Comparison of ENCODE assay signal across 10 mouse cellular contexts in genomic region chr4:124986739-124987710, GRCm38 (mm10). TPM values are rescaled to one million over a fixed set of nuclear protein-coding genes. Genes with fewer than 3 reads are reported as not detected.
DNase-seq lines count a peak whose midpoint lies in the region; ATAC-seq and TF ChIP-seq lines count a peak whose summit lies in the region.
"Had no signal": no experiment of that assay in that cellular context is flagged by ENCODE, and none has a peak within 500 bp of the region (broad histone marks: within the 10 kb centered on the region; RNA-seq: fewer than 3 reads in every experiment).

No protein-coding gene starts in this region.

- peak overlapping the region; percentile 59 for H3K9ac ChIP-seq in forebrain, embryonic 11.5 days (ENCODE audit: low read length)
- H3K9ac ChIP-seq in limb, embryonic 13.5 days: peak overlapping the region; percentile 61

- H3K36me3 ChIP-seq in forebrain, embryonic 11.5 days (ENCODE audit: control insufficient read depth, insufficient read depth, low read length): no peaks in the 10 kb centered on the region
- H3K36me3 ChIP-seq in limb, embryonic 13.5 days: no peaks in the 10 kb centered on the region

- no peak for TF ChIP-seq POLR2A in lung, adult 2 months (IDR thresholded peaks at IDR 0.05; ENCODE audit: borderline replicate concordance, extremely low read depth, low read depth, low read length)
- no peak for TF ChIP-seq POLR2A in olfactory bulb, adult 2 months (IDR thresholded peaks at IDR 0.05; ENCODE audit: insufficient read depth, low read depth, low read length)

- H3K4me2 ChIP-seq in forebrain, embryonic 11.5 days (ENCODE audit: low read depth, low read length, severe bottlenecking): peak overlapping the region; percentile 52
- H3K4me2 ChIP-seq in limb, embryonic 13.5 days (replicated peaks): peak overlapping the region; percentile 71

- H3K4me3 ChIP-seq in lung, adult 2 months (replicated peaks; ENCODE audit: extremely low read depth, low read depth, low read length): peak overlapping the region; percentile 26
- peak overlapping the region; percentile 47 for H3K4me3 ChIP-seq in forebrain, embryonic 11.5 days (ENCODE audit: low read depth, low read length)
- H3K4me3 ChIP-seq in limb, embryonic 13.5 days: peak overlapping the region; percentile 48
- H3K4me3 ChIP-seq in olfactory bulb, adult 2 months (ENCODE audit: insufficient read depth, low read depth, low read length): peak overlapping the region; percentile 21
- H3K4me3 ChIP-seq: erythroblast, embryonic 14.5 days had no signal

- 3% methylated on average over 51 of the region's 51 CpGs for WGBS in lung, adult 2 months
- WGBS in forebrain, embryonic 11.5 days: 4% methylated on average over 48 of the region's 51 CpGs
- 2% methylated on average over 50 of the region's 51 CpGs for WGBS in limb, embryonic 13.5 days
- 3% methylated on average over 51 of the region's 51 CpGs for WGBS in olfactory bulb, adult 2 months

- H3K9me3 ChIP-seq in forebrain, embryonic 11.5 days (ENCODE audit: control insufficient read depth, low read length): no peaks in the 10 kb centered on the region
- H3K9me3 ChIP-seq in limb, embryonic 13.5 days: no peaks in the 10 kb centered on the region

- TF ChIP-seq CTCF in lung, adult 2 months (IDR thresholded peaks at IDR 0.05; ENCODE audit: insufficient read depth, low read length): no peak
- no peak for TF ChIP-seq CTCF in olfactory bulb, adult 2 months (IDR thresholded peaks at IDR 0.05; ENCODE audit: insufficient read depth, low read depth, low read length)

- no peak; the same call in 1 of the 2 replicates for ATAC-seq in forebrain, embryonic 11.5 days (replicated peaks; ENCODE audit: low FRiP score)
- ATAC-seq in limb, embryonic 13.5 days (ENCODE audit: low FRiP score, low read depth): no peak

- DNase-seq in lung, adult 2 months: no peak
- no peak for DNase-seq in lung, postnatal 4 days
- peak; percentile 63 for DNase-seq in forebrain, embryonic 11.5 days (ENCODE audit: low spot score)
- no peak for DNase-seq in ovary, postnatal 14 days (ENCODE audit: low spot score)
- no peak for DNase-seq in kidney, adult 18-20 months
- no peak for DNase-seq in retina, embryonic 14.5 days (ENCODE audit: low spot score)
- DNase-seq: thymus, postnatal 14 days had no signal

- H3K27me3 ChIP-seq in forebrain, embryonic 11.5 days (ENCODE audit: control insufficient read depth, insufficient read depth, low read length): peaks cover 56% of the 10 kb centered on the region
- peaks cover 100% of the 10 kb centered on the region for H3K27me3 ChIP-seq in limb, embryonic 13.5 days

- no peaks in the 10 kb centered on the region for H3K4me1 ChIP-seq in lung, adult 2 months (ENCODE audit: control insufficient read depth, insufficient read depth, low read length)
- H3K4me1 ChIP-seq in forebrain, embryonic 11.5 days (replicated peaks; ENCODE audit: control insufficient read depth, insufficient read depth, low read length): peaks cover 25% of the 10 kb centered on the region
- H3K4me1 ChIP-seq in limb, embryonic 13.5 days: peaks cover 51% of the 10 kb centered on the region
- H3K4me1 ChIP-seq in olfactory bulb, adult 2 months (ENCODE audit: control insufficient read depth, insufficient read depth, low read length): peaks cover 27% of the 10 kb centered on the region

- peak overlapping the region; percentile 37; the same call in 1 of the 2 replicates for H3K27ac ChIP-seq in forebrain, embryonic 11.5 days (ENCODE audit: low read depth, low read length)
- no peak overlapping the region for H3K27ac ChIP-seq in limb, embryonic 13.5 days
- H3K27ac ChIP-seq in olfactory bulb, adult 2 months (ENCODE audit: insufficient read depth, low read depth, low read length): no peak overlapping the region

RNA-seq across cellular contexts. Expression of gene Rspo1, which starts 0.8 kb away (rescaled TPM):
- 17.3 and 21.4 TPM in 2 replicates for polyA plus RNA-seq in lung, adult 2 months (2012; rRNA removed)
- 56.2 and 64.8 TPM in 2 replicates for polyA plus RNA-seq in forebrain, embryonic 11.5 days (2014; fragmentation: Nextera tagmentation; extraction: Ambion mirVana)
- polyA plus RNA-seq in limb, embryonic 13.5 days (2015; fragmentation: Nextera tagmentation; extraction: Ambion mirVana): 2.5 and 3.1 TPM in 2 replicates
- not detected in 2 replicates for polyA plus RNA-seq in olfactory bulb, adult 2 months (2012; ENCODE audit: insufficient read depth, insufficient read length, low replicate concordance, missing spikeins)

RNA-seq across cellular contexts. Expression of gene Gnl2, which starts 29.4 kb away (rescaled TPM):
- 13.7 and 21.5 TPM in 2 replicates for polyA plus RNA-seq in lung, adult 2 months (2012; rRNA removed)
- 95.5 and 98.5 TPM in 2 replicates for polyA plus RNA-seq in forebrain, embryonic 11.5 days (2014; fragmentation: Nextera tagmentation; extraction: Ambion mirVana)
- 90.3 and 91.7 TPM in 2 replicates for polyA plus RNA-seq in limb, embryonic 13.5 days (2015; fragmentation: Nextera tagmentation; extraction: Ambion mirVana)
- not detected in 2 replicates for polyA plus RNA-seq in olfactory bulb, adult 2 months (2012; ENCODE audit: insufficient read depth, insufficient read length, low replicate concordance, missing spikeins)

RNA-seq across cellular contexts. Expression of gene Cdca8, which starts 47.9 kb away (rescaled TPM):
- 2.4 and 3.8 TPM in 2 replicates for polyA plus RNA-seq in lung, adult 2 months (2012; rRNA removed)
- polyA plus RNA-seq in forebrain, embryonic 11.5 days (2014; fragmentation: Nextera tagmentation; extraction: Ambion mirVana): 284 and 293 TPM in 2 replicates
- 128 and 130 TPM in 2 replicates for polyA plus RNA-seq in limb, embryonic 13.5 days (2015; fragmentation: Nextera tagmentation; extraction: Ambion mirVana)
- polyA plus RNA-seq in olfactory bulb, adult 2 months (2012; ENCODE audit: insufficient read depth, insufficient read length, low replicate concordance, missing spikeins): not detected in 2 replicates

RNA-seq across cellular contexts. Expression of gene 9930104L06Rik, which starts 50.2 kb away (rescaled TPM):
- polyA plus RNA-seq in lung, adult 2 months (2012; rRNA removed): 12.3 and 13.7 TPM in 2 replicates
- polyA plus RNA-seq in forebrain, embryonic 11.5 days (2014; fragmentation: Nextera tagmentation; extraction: Ambion mirVana): 5.9 and 6.1 TPM in 2 replicates
- 16.5 and 19.8 TPM in 2 replicates for polyA plus RNA-seq in limb, embryonic 13.5 days (2015; fragmentation: Nextera tagmentation; extraction: Ambion mirVana)
- polyA plus RNA-seq in olfactory bulb, adult 2 months (2012; ENCODE audit: insufficient read depth, insufficient read length, low replicate concordance, missing spikeins): not detected in 2 replicates

Comparison
In these comparisons a context has a peak if more than half of its experiments do, and no peak if none do; other contexts are left out.
1. RNA of gene Cdca8, which starts 47.9 kb away (polyA plus RNA-seq): 284 to 293 TPM in forebrain, embryonic 11.5 days and 128 to 130 TPM in limb, embryonic 13.5 days; 2.4 to 3.8 TPM in lung, adult 2 months and not detected in olfactory bulb, adult 2 months; every median in the first group is over 10 times any median in the second.
2. Peak in every context shown above with its lines, with median percentiles within 50 percentile points of each other: H3K4me3 ChIP-seq.